Mouse (Mus musculus): ENCODE data around the gene Sugt1.

DNA sequence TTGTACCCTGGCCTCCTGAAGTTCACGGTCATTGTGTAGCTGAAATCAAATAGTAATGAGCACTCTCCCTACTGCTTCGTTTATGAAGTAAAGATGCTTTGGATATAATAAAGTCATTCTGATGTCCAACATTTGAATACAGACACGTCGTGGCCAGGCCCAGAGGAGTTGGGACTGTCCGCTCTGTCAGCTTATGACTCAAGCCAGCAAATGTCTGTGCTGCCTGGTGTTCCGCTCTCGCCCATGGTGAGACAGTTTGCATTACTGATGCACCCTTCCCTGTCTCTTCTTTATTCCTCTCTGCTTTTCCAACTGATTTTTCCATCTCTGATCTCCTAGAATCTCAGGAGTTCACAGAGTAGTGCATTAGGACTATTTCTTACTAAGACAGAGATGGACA lies 32.3 kb downstream of the Sugt1 start:
- TF ChIP-seq TAL1 (IDR thresholded peaks at IDR 0.05; ENCODE audit: low read length) (no peak), GATA1 (IDR thresholded peaks at IDR 0.05; ENCODE audit: low read length) (no peak)
